Mouse (Mus musculus): Measurements from ENCODE around the gene Gm11127.
"Not testable (repeated sequence)": the region's sequence is repeated elsewhere in the genome, so short reads cannot be mapped to it uniquely, and the experiment has no call there.

Gm11127 gene

GRCm38 (mm10) chr17:36058362-36058761 is at the start of gene Gm11127:
Gene Gm11127 (minus strand): TSS chr17:36058371.
- DNase-seq (ENCODE audit: low spot score in 2 of 2) = not testable (repeated sequence)

- not testable (repeated sequence) for DNase-seq (ENCODE audit: low spot score in 2 of 2)
Observed at GRCm38 (mm10) chr17:36102091-36102490, 43.9 kb upstream of the Gm11127 start.

- not testable (repeated sequence) for DNase-seq (ENCODE audit: low spot score in 2 of 2)
Observed at GRCm38 (mm10) chr17:36099603-36100002, 41.4 kb upstream of the Gm11127 start.

DNA sequence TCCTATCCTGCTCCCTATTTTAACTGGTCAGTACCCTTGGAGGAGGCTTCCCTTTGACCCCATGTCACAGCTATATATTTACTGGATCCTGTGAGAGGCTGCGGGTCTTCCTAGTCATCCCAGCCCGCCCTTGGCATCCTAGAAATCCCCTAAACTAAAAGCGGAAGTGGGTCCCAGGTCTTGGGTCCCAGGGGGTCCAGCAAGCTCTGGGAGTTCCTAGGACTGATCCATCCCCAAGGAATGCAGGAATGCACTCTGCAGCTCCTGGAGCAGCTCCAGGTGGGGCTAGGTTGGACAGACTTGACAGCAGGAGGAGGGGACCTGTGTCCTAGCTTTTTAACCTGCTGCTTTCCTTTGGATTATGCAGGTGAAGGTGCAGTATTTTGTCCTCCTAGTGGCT is 35.8 kb upstream of the Gm11127 start:
- no peak for DNase-seq (ENCODE audit: low spot score in 2 of 2)

- DNase-seq (ENCODE audit: low spot score in 2 of 2) = not testable (repeated sequence)
Observed at GRCm38 (mm10) chr17:36092520-36092919, 34.3 kb upstream of the Gm11127 start.

DNA sequence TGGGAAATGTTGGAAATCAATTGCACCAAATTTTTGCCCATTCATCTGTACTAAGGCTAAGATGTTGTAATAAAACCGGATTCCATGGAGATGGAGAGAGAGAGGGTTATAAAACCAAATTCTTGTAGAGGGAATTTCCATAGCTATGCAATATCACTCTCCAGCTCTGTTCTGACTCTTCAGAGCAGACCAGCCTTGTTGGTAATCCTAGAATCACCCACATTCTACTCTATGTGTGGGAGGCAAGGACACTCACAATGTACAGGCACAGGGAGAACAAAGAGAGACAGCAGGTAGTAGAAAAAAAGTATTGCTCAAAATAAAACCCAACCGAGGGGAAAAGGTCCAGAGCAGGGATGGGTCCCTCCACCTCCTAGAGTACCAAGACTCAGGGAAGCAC is 33.8 kb upstream of the Gm11127 start:
- DNase-seq (ENCODE audit: low spot score in 2 of 2) = not testable (repeated sequence)

DNA sequence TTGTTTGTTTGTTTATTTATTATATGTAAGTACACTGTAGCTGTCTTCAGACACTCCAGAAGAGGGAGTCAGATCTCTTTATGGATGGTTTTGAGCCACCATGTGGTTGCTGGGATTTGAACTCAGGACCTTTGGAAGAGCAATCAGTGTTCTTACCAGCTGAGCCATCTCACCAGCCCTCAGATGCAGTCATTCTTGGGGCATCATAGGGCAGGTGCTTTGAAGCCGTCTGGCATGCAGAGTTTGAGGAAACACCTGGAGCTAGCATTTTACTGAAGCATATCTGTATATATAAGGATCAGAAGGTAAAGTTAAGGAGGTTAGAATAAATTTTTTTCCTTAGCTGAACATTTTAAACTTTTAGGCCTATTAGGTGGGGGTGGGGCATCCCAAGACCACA is 27.8 kb upstream of the Gm11127 start:
- not testable (repeated sequence) for DNase-seq (ENCODE audit: low spot score in 2 of 2)

- no peak for DNase-seq (ENCODE audit: low spot score in 2 of 2)
Observed at GRCm38 (mm10) chr17:36083870-36084451, 25.8 kb upstream of the Gm11127 start.

- no peak for DNase-seq (ENCODE audit: low spot score in 2 of 2)
Observed at GRCm38 (mm10) chr17:36083266-36083869, 25.2 kb upstream of the Gm11127 start.

- not testable (repeated sequence) for DNase-seq (ENCODE audit: low spot score in 2 of 2)
Observed at GRCm38 (mm10) chr17:36082519-36083232, 24.5 kb upstream of the Gm11127 start.

GRCm38 (mm10) chr17:36081901-36082300 is 23.7 kb upstream of the Gm11127 start:
- DNase-seq (ENCODE audit: low spot score in 2 of 2) = not testable (repeated sequence)

GRCm38 (mm10) chr17:36060829-36061228 is 2.7 kb upstream of the Gm11127 start:
- DNase-seq (ENCODE audit: low spot score in 2 of 2) = peak in 1 of 2 experiments; percentile 86

GRCm38 (mm10) chr17:36057927-36058326 is 244 bp downstream of the Gm11127 start:
- not testable (repeated sequence) for DNase-seq (ENCODE audit: low spot score in 2 of 2)

GRCm38 (mm10) chr17:36043286-36043685 is 14.9 kb downstream of the Gm11127 start:
- DNase-seq (ENCODE audit: low spot score in 2 of 2) = no peak

- DNase-seq (ENCODE audit: low spot score in 2 of 2) = peak; percentile 79 to 87
Observed at GRCm38 (mm10) chr17:36042610-36043169, 15.5 kb downstream of the Gm11127 start, which contains the start of the genes H2-T22 and Gm6034. Gene H2-T22 (minus strand): TSS chr17:36042747. Gene Gm6034 (plus strand): TSS chr17:36042961.

DNA sequence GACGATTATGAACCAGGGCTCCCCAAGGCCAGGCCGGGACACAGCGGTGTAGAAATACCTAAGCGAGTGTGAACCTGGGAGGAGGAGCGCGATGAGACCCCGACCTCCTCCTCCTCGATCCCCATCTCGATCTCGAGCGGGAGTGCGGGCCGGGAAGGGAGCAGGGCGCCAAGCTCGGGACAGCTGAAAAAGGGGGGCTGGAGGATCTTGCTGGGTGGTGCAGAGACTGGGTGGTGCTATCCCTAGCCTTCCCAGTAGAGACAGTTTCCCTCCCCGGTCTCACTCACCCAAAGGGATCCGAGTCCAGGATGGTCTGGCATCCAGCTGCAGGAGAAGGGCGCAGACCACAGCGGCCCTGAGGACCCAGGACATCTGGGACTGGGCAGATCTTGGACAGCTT is 16.1 kb downstream of the Gm11127 start:
- DNase-seq (ENCODE audit: low spot score in 2 of 2) = not testable (repeated sequence)

DNA sequence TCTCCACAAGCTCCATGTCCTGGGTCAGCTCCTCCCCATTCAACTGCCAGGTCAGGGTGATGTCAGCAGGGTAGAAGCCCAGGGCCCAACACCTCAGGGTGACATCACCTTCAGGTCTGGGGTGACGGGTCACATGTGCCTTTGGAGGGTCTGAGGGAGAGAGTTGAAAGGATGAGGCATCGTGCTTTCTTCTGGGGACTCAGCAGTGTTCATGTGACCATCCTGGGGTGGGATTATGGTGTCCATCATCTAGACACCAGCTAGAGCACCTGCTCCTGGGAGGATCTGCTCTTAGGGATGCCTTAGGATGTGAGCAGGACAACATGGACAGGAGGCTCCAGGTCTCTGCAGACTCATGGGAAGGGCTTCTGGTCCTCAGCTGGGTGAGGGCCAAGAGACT is 17.6 kb downstream of the Gm11127 start:
- not testable (repeated sequence) for DNase-seq (ENCODE audit: low spot score in 2 of 2)

- not testable (repeated sequence) for DNase-seq (ENCODE audit: low spot score in 2 of 2)
Observed at GRCm38 (mm10) chr17:36036126-36036525, 22.0 kb downstream of the Gm11127 start.

DNA sequence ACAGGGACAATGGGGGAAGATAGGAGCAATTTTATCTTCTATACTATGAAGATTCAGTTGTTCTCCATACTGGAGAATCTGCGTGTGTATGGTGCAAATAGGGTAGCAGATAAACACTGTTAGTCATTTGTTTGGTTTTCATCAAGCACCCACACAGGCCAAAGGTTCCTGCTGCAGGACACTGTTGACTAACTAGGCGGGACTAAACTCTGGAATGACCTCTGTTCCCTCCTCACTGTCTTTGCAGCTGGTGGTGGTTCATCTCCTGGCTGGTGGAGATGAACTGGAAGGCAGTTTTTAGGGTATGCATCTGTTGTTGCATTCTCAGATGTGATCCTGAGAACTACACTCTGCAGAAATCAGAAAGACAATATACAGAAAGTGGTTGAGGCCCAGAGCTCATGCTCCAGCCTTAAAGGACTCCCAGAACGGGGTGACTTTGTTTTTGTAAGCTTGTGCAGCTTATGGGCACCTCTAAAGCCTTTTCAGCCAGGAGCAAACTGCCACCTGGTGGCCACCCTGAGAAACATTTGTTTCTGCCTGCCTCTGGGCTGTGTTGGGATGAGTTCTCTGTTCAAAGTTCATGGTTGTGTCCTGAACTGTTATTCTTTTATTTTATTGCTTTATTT is 23.0 kb downstream of the Gm11127 start:
- peak in 1 of 2 experiments; percentile 63 for DNase-seq (ENCODE audit: low spot score in 2 of 2)

DNA sequence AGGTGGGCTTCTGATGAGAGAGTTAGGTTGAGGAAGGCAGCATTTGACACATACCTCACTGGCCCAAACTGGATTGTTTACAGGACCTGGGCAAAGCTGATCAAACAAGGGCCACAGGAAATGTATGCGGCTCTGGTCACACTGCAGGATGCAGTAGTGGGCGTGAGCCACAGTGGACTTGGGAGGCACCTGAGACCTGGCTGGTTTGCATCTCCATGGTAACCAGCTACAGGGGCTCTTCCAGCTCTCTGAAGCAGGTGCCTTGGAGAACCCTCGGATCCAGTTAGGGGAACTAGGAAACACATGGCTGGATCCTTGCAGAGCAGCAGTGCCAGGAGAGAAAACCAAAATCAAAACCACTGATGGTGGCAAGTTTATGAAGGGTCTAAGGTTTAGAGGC is 23.6 kb downstream of the Gm11127 start:
- not testable (repeated sequence) for DNase-seq (ENCODE audit: low spot score in 2 of 2)

DNA sequence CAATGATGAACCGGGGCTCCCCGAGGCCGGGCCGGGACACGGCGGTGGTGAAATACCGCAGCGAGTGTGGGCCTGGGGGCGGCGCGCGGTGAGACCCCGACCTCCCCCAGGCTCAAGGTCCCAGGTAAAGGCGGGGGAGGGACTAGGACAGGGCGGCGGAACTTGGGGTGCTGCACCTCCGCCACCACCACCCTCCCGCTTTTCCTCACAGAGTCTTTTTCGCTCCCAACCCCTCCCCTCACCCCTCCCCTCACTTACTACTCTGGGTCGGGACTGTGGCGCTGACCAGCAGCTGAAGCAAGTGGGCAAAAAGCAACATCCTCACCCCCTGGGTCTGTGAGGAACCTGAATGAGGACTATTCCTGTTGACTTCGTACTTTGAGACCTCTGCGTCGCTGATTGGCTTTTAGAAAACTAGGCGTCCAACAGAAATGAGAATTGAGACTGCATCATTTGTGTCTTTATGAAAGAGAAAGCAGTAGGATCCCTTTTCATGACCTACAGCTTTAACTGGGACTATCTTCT is 25.8 kb downstream of the Gm11127 start, which contains the start of gene H2-T23:
H2-T23 (minus strand) TSS at position 505 of the 525 bp plus-strand sequence.
- DNase-seq (ENCODE audit: low spot score in 2 of 2) = peak in 1 of 2 experiments; percentile 42
